Mouse (Mus musculus) heart, embryonic 11.5 days (tissue): ENCODE measurements around the gene Plk5. TPM values are rescaled to one million over a fixed set of nuclear protein-coding genes. Genes with fewer than 3 reads are reported as not detected.
A peak's percentile ranks its signal among the peaks of the same experiment; 100 is the strongest.

Experiments used
- ATAC-seq: fragments of 200-750 bp; cut with Nextera tagmentation; replicated peaks from 2 replicates; pipeline ENCODE4 v1.8.0; 2017; ENCODE audit warnings: moderate library complexity; ENCODE audit not compliant: insufficient number of reproducible peaks, low FRiP score, low TSS enrichment
- H3K27ac ChIP-seq: fragments of 300-500 bp; sonication (generic); 2 replicates; pipeline ENCODE4 v1.5.1; 2014; ENCODE audit warnings: mild to moderate bottlenecking, low read depth, low read length
- H3K27me3 ChIP-seq: fragments of 300-500 bp; sonication (generic); 2 replicates; pipeline ENCODE4 v1.6.1; 2014; ENCODE audit warnings: mild to moderate bottlenecking, low read length, mixed read lengths; ENCODE audit not compliant: control insufficient read depth, insufficient read depth
- H3K36me3 ChIP-seq: fragments of 300-500 bp; sonication (generic); 2 replicates; pipeline ENCODE4 v1.6.1; 2014; ENCODE audit warnings: mild to moderate bottlenecking, low read length, moderate library complexity, mixed read lengths; ENCODE audit not compliant: control insufficient read depth, insufficient read depth
- H3K4me1 ChIP-seq: fragments of 300-500 bp; sonication (generic); 2 replicates; pipeline ENCODE4 v1.6.1; 2014; ENCODE audit warnings: low read length; ENCODE audit not compliant: control insufficient read depth, insufficient read depth
- H3K4me2 ChIP-seq: fragments of 300-500 bp; sonication (generic); 2 replicates; pipeline ENCODE4 v1.6.1; 2014; ENCODE audit warnings: mild to moderate bottlenecking, moderate library complexity
- H3K4me3 ChIP-seq: fragments of 300-500 bp; sonication (generic); 2 replicates; pipeline ENCODE4 v1.5.1; 2014; ENCODE audit warnings: low read depth, low read length
- H3K9ac ChIP-seq: fragments of 300-500 bp; sonication (generic); 2 replicates; pipeline ENCODE4 v1.6.1; 2014; ENCODE audit warnings: mild to moderate bottlenecking, low read depth, low read length, moderate library complexity
- H3K9me3 ChIP-seq: fragments of 300-500 bp; sonication (generic); replicated peaks from 2 replicates; pipeline ENCODE4 v1.6.1; 2016; ENCODE audit warnings: low read length; ENCODE audit not compliant: control insufficient read depth
- WGBS: fragments of 180-500 bp; shearing (Covaris S2); extraction: QIAGEN DNeasy Blood & Tissue Kit; methylation state at CpG from one replicate; pipeline ENCODE4 v1.1.7; 2014; ENCODE audit not compliant: insufficient replicate concordance; 5-methylcytosine and 5-hydroxymethylcytosine counted together
- polyA plus RNA-seq: library from polyadenylated mRNA; unstranded; fragments of >200 nt; fragmentation: Nextera tagmentation; extraction: Ambion mirVana; gene quantifications from 2 replicates; pipeline ENCODE4 v1.2.1, GENCODE M21; 2014

Plk5 gene
- polyA plus RNA-seq, 1 experiment from 2014 or later: not detected

- WGBS: under 1% methylated on average over 34 of the region's 34 CpGs
- Histone ChIP-seq H3K36me3 (peaks cover 5% of the 10 kb centered on the region; the same call in 1 of the 2 replicates), H3K27ac (peak within 1 kb of the TSS; percentile 68), H3K9me3 (no peaks in the 10 kb centered on the region), H3K9ac (peak within 1 kb of the TSS; percentile 87), H3K4me1 (peaks cover 36% of the 10 kb centered on the region), H3K4me2 (peak within 1 kb of the TSS; percentile 88), H3K4me3 (peak within 1 kb of the TSS; percentile 88), H3K27me3 (peaks cover 53% of the 10 kb centered on the region)
- no peak for ATAC-seq
Observed at GRCm38 (mm10) chr10:80320340-80320760, 35.9 kb upstream of the Plk5 start, which contains the start of gene 2310011J03Rik. Gene 2310011J03Rik, minus strand, starts transcription at chr10:80320537.

- Histone ChIP-seq H3K27ac (no peak overlapping the region), H3K4me3 (no peak overlapping the region), H3K4me2 (no peak overlapping the region), H3K9ac (no peak overlapping the region), H3K4me1 (peaks cover 30% of the 10 kb centered on the region), H3K9me3 (no peaks in the 10 kb centered on the region), H3K36me3 (peaks cover 5% of the 10 kb centered on the region; the same call in 1 of the 2 replicates), H3K27me3 (peaks cover 51% of the 10 kb centered on the region)
- WGBS: 83% methylated on average over 6 of the region's 6 CpGs
- ATAC-seq: no peak
Observed at GRCm38 (mm10) chr10:80321014-80321669, 35.1 kb upstream of the Plk5 start.

- Histone ChIP-seq H3K4me3 (peak overlapping the region; percentile 64), H3K27ac (no peak overlapping the region), H3K9me3 (no peaks in the 10 kb centered on the region), H3K27me3 (peaks cover 45% of the 10 kb centered on the region), H3K36me3 (peaks cover 5% of the 10 kb centered on the region; the same call in 1 of the 2 replicates), H3K4me1 (peaks cover 22% of the 10 kb centered on the region), H3K4me2 (peak overlapping the region; percentile 98), H3K9ac (peak overlapping the region; percentile 65; the same call in 1 of the 2 replicates)
- WGBS: 91% methylated on average over 21 of the region's 21 CpGs
- ATAC-seq: no peak
Observed at GRCm38 (mm10) chr10:80321670-80322581, 34.3 kb upstream of the Plk5 start.

GRCm38 (mm10) chr10:80322811-80323211 lies 33.4 kb upstream of the Plk5 start:
- Histone ChIP-seq H3K27ac (0 out of 2 replicates have a peak overlapping the region, but pooled peaks have one; percentile 29), H3K9ac (peak overlapping the region; percentile 65), H3K9me3 (no peaks in the 10 kb centered on the region), H3K4me2 (peak overlapping the region; percentile 98), H3K4me3 (peak overlapping the region; percentile 64), H3K36me3 (peaks cover 2% of the 10 kb centered on the region; the same call in 1 of the 2 replicates), H3K4me1 (peaks cover 15% of the 10 kb centered on the region), H3K27me3 (peaks cover 36% of the 10 kb centered on the region)
- no peak for ATAC-seq
- 11% methylated on average over 28 of the region's 28 CpGs for WGBS

- peaks cover 2% of the 10 kb centered on the region; the same call in 1 of the 2 replicates for H3K36me3 ChIP-seq
- peak; percentile 67 for ATAC-seq
- peak overlapping the region; percentile 64 for H3K4me3 ChIP-seq
- peaks cover 15% of the 10 kb centered on the region for H3K4me1 ChIP-seq
- 2% methylated on average over 45 of the region's 46 CpGs for WGBS
- H3K9me3 ChIP-seq: no peaks in the 10 kb centered on the region
- 0 out of 2 replicates have a peak overlapping the region, but pooled peaks have one; percentile 29 for H3K27ac ChIP-seq
- H3K4me2 ChIP-seq: peak overlapping the region; percentile 98
- H3K9ac ChIP-seq: peak overlapping the region; percentile 65
- peaks cover 38% of the 10 kb centered on the region for H3K27me3 ChIP-seq
Observed at GRCm38 (mm10) chr10:80323261-80324119, 32.8 kb upstream of the Plk5 start.

GRCm38 (mm10) chr10:80324120-80325037 lies 31.9 kb upstream of the Plk5 start:
- Histone ChIP-seq H3K4me3 (peak overlapping the region; percentile 64), H3K27ac (no peak overlapping the region), H3K9me3 (no peaks in the 10 kb centered on the region), H3K9ac (no peak overlapping the region), H3K4me2 (peak overlapping the region; percentile 98), H3K36me3 (no peaks in the 10 kb centered on the region), H3K27me3 (peaks cover 41% of the 10 kb centered on the region), H3K4me1 (peaks cover 13% of the 10 kb centered on the region)
- no peak for ATAC-seq
- 77% methylated on average over 17 of the region's 17 CpGs for WGBS

- peaks cover 10% of the 10 kb centered on the region for H3K4me1 ChIP-seq
- peak overlapping the region; percentile 29 for H3K4me2 ChIP-seq
- H3K36me3 ChIP-seq: no peaks in the 10 kb centered on the region
- ATAC-seq: no peak
- H3K27ac ChIP-seq: no peak overlapping the region
- 75% methylated on average over 21 of the region's 21 CpGs for WGBS
- H3K4me3 ChIP-seq: no peak overlapping the region
- peaks cover 41% of the 10 kb centered on the region for H3K27me3 ChIP-seq
- H3K9ac ChIP-seq: no peak overlapping the region
- no peaks in the 10 kb centered on the region for H3K9me3 ChIP-seq
Observed at GRCm38 (mm10) chr10:80325045-80325444, 31.2 kb upstream of the Plk5 start.
